Mouse (Mus musculus) R1 (cell line): Measurements from ENCODE around the gene Iqsec1.

Source experiments
- DNase-seq: peaks from one replicate; pipeline ENCODE4 v3.0.0-alpha.2; 2018; ENCODE audit warnings: low read depth, low spot score

Iqsec1 gene

GRCm38 (mm10) chr6:90813526-90813925 lies 175.0 kb downstream of the Iqsec1 start:
- no peak for DNase-seq

GRCm38 (mm10) chr6:90812584-90812983 lies 175.9 kb downstream of the Iqsec1 start:
- no peak for DNase-seq

- no peak for DNase-seq
Observed at GRCm38 (mm10) chr6:90812072-90812471, 176.4 kb downstream of the Iqsec1 start.

- DNase-seq = no peak
Observed at GRCm38 (mm10) chr6:90810576-90810975, 177.9 kb downstream of the Iqsec1 start.

GRCm38 (mm10) chr6:90809960-90810362 lies 178.5 kb downstream of the Iqsec1 start:
- peak; percentile 86 for DNase-seq

GRCm38 (mm10) chr6:90809077-90809840 lies 179.2 kb downstream of the Iqsec1 start:
- DNase-seq = no peak

GRCm38 (mm10) chr6:90808544-90808943 lies 179.9 kb downstream of the Iqsec1 start:
- peak; percentile 32 for DNase-seq

GRCm38 (mm10) chr6:90808134-90808533 lies 180.4 kb downstream of the Iqsec1 start:
- DNase-seq = no peak

- no peak for DNase-seq
Observed at GRCm38 (mm10) chr6:90807581-90807980, 180.9 kb downstream of the Iqsec1 start.

GRCm38 (mm10) chr6:90806743-90807142 lies 181.7 kb downstream of the Iqsec1 start:
- no peak for DNase-seq

GRCm38 (mm10) chr6:90805101-90805500 lies 183.4 kb downstream of the Iqsec1 start:
- no peak for DNase-seq

- no peak for DNase-seq
Observed at GRCm38 (mm10) chr6:90804646-90805045, 183.8 kb downstream of the Iqsec1 start.

GRCm38 (mm10) chr6:90802604-90803003 lies 185.9 kb downstream of the Iqsec1 start:
- DNase-seq = no peak

GRCm38 (mm10) chr6:90802058-90802457 lies 186.4 kb downstream of the Iqsec1 start:
- no peak for DNase-seq

- no peak for DNase-seq
Observed at GRCm38 (mm10) chr6:90800825-90801224, 187.7 kb downstream of the Iqsec1 start.

GRCm38 (mm10) chr6:90799116-90799515 lies 189.4 kb downstream of the Iqsec1 start:
- DNase-seq = no peak

- no peak for DNase-seq
Observed at GRCm38 (mm10) chr6:90798201-90798600, 190.3 kb downstream of the Iqsec1 start.

GRCm38 (mm10) chr6:90796902-90797596 lies 191.4 kb downstream of the Iqsec1 start:
- peak; percentile 17 for DNase-seq

GRCm38 (mm10) chr6:90790901-90791300 lies 197.6 kb downstream of the Iqsec1 start:
- no peak for DNase-seq

GRCm38 (mm10) chr6:90789520-90789919 lies 199.0 kb downstream of the Iqsec1 start:
- DNase-seq = no peak

- DNase-seq = no peak
Observed at GRCm38 (mm10) chr6:90787587-90787986, 200.9 kb downstream of the Iqsec1 start.

GRCm38 (mm10) chr6:90787036-90787435 lies 201.4 kb downstream of the Iqsec1 start:
- no peak for DNase-seq

- DNase-seq = peak; percentile 24
Observed at GRCm38 (mm10) chr6:90786589-90786988, 201.9 kb downstream of the Iqsec1 start.
